Comparison of ENCODE assay signal across 9 mouse cellular contexts in genomic region chr1:132341731-132342501, GRCm38 (mm10). TPM values are rescaled to one million over a fixed set of nuclear protein-coding genes. Genes with fewer than 3 reads are reported as not detected.
DNase-seq lines count a peak whose midpoint lies in the region; ATAC-seq lines count a peak whose summit lies in the region.
"Had no signal": no experiment of that assay in that cellular context is flagged by ENCODE, and none has a peak within 500 bp of the region (broad histone marks: within the 10 kb centered on the region; RNA-seq: fewer than 3 reads in every experiment).

No protein-coding gene starts in this region.

- H3K36me3 ChIP-seq in midbrain, embryonic 13.5 days, result no peaks in the 10 kb centered on the region

- H3K4me3 ChIP-seq in midbrain, embryonic 13.5 days (replicated peaks), result no peak overlapping the region

- H3K9me3 ChIP-seq in midbrain, embryonic 13.5 days, result no peaks in the 10 kb centered on the region

- no peak overlapping the region for H3K9ac ChIP-seq in midbrain, embryonic 13.5 days (replicated peaks)

- ATAC-seq in midbrain, embryonic 13.5 days, result no peak

- DNase-seq in 416B (ENCODE audit: low read depth) (peak; percentile 92), R1 (ENCODE audit: low read depth, low spot score) (peak; percentile 67)
- DNase-seq in heart, postnatal 10 days, result peak; percentile 77 to 79
- peak; percentile 88 for DNase-seq in lung, postnatal 36 days
- peak; percentile 80 for DNase-seq in thymus, postnatal 14 days
- DNase-seq in frontal cortex, postnatal 36 days (ENCODE audit: low spot score in 2 of 2), result no peak
- DNase-seq in layer of hippocampus, adult 18-20 months (ENCODE audit: low spot score in 2 of 2), result no peak

- peaks cover 13% of the 10 kb centered on the region for H3K4me1 ChIP-seq in midbrain, embryonic 13.5 days (replicated peaks)

- H3K27me3 ChIP-seq in midbrain, embryonic 13.5 days, result no peaks in the 10 kb centered on the region

- intact Hi-C loops in heart, postnatal 10 days (cut with DNase I), result no loop called here

- 68% methylated on average over 5 of the region's 5 CpGs for WGBS in midbrain, embryonic 13.5 days

- no peak overlapping the region for H3K4me2 ChIP-seq in midbrain, embryonic 13.5 days (replicated peaks)

- no peak overlapping the region for H3K27ac ChIP-seq in midbrain, embryonic 13.5 days

RNA-seq across cellular contexts. Expression of gene Nuak2, which starts 26.0 kb away (rescaled TPM):
- total RNA-seq in heart, postnatal 10 days (2021), result 1 to 10 TPM; 3.5 to 4.7 TPM
- 53.5 and 56.3 TPM in 2 replicates for polyA plus RNA-seq in midbrain, embryonic 13.5 days (2015; fragmentation: Nextera tagmentation; extraction: Ambion mirVana)
- 1 to 10 TPM; 1.6 to 1.9 TPM for total RNA-seq in layer of hippocampus, adult 18-20 months (2021)

RNA-seq across cellular contexts. Expression of gene Klhdc8a, which starts 43.5 kb away (rescaled TPM):
- total RNA-seq in heart, postnatal 10 days (2021), result 10 to 100 TPM; 17.7 to 27.5 TPM
- polyA plus RNA-seq in midbrain, embryonic 13.5 days (2015; fragmentation: Nextera tagmentation; extraction: Ambion mirVana), result 6.3 and 6.7 TPM in 2 replicates
- total RNA-seq in layer of hippocampus, adult 18-20 months (2021), result 1 to 10 TPM; 4.3 to 5.3 TPM
- polyA plus RNA-seq: limb, embryonic 11.5 days had no signal

RNA-seq across cellular contexts. Expression of gene Tmcc2, which starts 49.2 kb away (rescaled TPM):
- total RNA-seq in heart, postnatal 10 days (2021), result 10 to 100 TPM; 14.7 to 16.4 TPM
- polyA plus RNA-seq in midbrain, embryonic 13.5 days (2015; fragmentation: Nextera tagmentation; extraction: Ambion mirVana), result 21.0 and 26.1 TPM in 2 replicates
- 100 to 1,000 TPM; 250 to 270 TPM for total RNA-seq in layer of hippocampus, adult 18-20 months (2021)

Comparison
In these comparisons a context has a peak if more than half of its experiments do, and no peak if none do; other contexts are left out.
1. DNase-seq: peak in 416B (single experiment), R1 (single experiment), heart, postnatal 10 days (2 of 2), lung, postnatal 36 days (single experiment) and thymus, postnatal 14 days (single experiment); none in frontal cortex, postnatal 36 days (0 of 2) and layer of hippocampus, adult 18-20 months (0 of 2).
2. RNA of gene Tmcc2, which starts 49.2 kb away (total RNA-seq): 250 to 270 TPM in layer of hippocampus, adult 18-20 months; 14.7 to 16.4 TPM in heart, postnatal 10 days; every median in the first group is over 10 times any median in the second.